Mouse (Mus musculus) kidney, adult 11 months (tissue): ENCODE measurements around the gene Pskh1.
A peak's percentile ranks its signal among the peaks of the same experiment; 100 is the strongest.

Source experiments
- DNase-seq: peaks from one replicate; pipeline ENCODE4 v3.0.0; 2022

Pskh1 gene

DNA sequence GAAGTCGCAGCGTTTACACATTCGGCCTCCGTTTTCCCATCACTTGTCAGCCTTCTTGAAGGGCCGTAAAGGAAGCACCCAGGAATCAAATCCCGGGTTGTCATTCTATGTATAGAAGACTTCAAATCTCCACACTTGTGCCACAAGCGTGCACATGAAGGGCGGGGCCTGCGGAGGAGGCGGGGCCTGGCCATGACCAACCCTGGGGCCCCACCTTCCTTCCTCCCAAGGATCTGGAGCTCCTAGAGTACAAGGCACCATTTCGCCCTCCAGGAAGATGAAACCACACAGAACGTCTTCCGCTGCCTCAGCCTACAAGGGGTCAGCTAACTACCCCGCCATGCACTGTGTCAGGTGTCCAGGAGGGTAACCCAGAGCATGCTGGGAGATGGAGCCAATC lies 60.9 kb downstream of the Pskh1 start:
- DNase-seq = no peak

DNA sequence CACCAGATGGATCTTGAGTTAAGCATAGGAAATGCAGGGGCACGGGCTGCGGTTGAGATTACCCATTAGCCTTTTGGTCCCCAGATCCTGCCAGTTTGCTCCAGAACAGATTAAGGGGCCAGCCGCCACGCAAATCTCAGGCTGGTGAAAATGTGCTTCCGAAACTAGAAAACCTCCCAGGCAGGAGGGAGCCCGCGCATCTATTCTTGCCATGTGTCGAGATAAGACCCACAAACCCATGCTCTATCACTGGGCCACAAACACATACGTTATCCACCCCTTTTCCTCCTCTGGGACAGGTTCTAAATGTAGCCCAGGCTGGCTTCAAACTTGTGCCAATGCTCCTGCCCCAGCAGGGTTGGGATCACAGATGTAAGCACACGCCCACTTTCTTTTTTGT lies 61.3 kb downstream of the Pskh1 start:
- DNase-seq = no peak

GRCm38 (mm10) chr8:105964506-105965265 lies 64.4 kb downstream of the Pskh1 start:
- DNase-seq = no peak

- peak; percentile 30 for DNase-seq
These were observed 65.1 kb downstream of the Pskh1 start for GRCm38 (mm10) chr8:105965266-105965904.

GRCm38 (mm10) chr8:105965905-105966341 lies 65.7 kb downstream of the Pskh1 start, which contains the start of gene Slc12a4:
Gene Slc12a4 (minus strand): TSS chr8:105966097.
- peak; percentile 71 for DNase-seq

DNA sequence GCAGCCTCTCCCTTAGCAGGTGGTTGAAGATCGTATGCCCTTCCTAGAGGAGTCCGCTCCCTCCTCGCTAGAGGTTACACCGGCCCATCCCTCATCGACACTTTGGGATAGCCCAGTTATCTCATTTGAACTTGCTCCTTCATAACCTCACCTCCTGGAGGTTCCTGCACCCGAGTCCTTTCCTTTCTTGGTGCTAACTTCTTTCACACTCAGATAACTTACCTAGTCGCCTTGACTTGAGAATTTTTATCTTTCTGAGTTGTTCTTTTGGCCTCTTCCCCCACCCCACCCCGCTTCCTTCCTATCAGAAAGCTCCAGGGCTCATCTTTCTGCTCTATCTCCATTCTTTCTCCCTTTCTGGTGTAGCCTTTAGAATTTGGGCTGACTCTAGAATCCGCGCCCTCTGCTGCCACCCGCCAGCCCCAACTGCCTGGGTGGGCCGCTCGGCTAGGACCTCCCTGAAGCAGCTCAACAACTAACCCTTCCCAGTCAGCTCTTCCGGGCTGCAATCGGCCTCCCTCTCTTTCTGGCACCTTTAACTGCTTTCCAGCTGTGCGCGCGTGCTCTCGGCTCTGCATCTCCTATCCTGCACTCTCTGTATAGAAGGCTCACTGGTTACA lies 66.6 kb downstream of the Pskh1 start:
- no peak for DNase-seq

DNA sequence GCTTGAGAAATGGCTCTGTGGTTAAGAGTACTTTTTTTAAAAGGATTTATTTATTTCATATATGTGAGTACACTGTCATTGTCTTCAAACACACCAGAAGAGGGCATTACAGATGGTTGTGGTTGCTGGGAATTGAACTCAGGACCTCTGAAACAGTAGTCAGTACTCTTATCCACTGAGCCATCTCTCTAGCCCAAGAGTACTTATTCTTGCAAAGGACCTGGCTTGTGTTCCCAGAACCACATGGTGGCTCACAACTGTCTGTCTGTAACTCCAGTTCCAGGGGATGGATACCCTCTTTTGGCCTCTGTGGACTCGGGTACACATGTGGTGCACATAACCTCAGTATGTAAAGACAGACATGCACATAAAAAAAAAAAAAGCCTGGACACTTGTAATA lies 69.1 kb downstream of the Pskh1 start:
- DNase-seq = no peak

- no peak for DNase-seq
These were observed 70.9 kb downstream of the Pskh1 start for GRCm38 (mm10) chr8:105971019-105971720.

GRCm38 (mm10) chr8:105975363-105975762 lies 75.1 kb downstream of the Pskh1 start:
- DNase-seq = no peak

DNA sequence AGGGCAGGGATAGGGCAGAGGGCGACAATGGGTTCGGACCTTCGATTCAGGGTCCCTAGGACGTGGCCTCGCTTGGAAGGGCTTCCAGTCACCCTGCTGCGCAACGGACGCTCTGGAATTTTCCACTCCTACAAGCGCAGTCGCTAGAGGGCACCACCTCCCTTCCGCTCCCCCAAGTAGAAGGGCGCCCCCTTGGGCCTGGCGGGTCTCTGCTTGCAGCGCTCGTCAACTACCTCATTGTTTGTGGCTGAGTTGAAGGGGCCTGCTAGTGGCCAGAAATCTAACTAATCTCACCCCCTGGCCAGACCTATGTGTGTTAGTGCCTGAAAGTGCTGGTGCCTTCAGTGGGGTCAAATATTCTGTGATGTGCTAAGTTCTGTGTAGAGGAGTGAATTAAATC lies 79.1 kb downstream of the Pskh1 start, which contains the start of gene Dpep3:
TSS of gene Dpep3 (minus strand) at position 105 of the 400 bp plus-strand sequence.
- no peak for DNase-seq

- DNase-seq = no peak
These were observed 80.9 kb downstream of the Pskh1 start for GRCm38 (mm10) chr8:105981146-105981545.
